Mouse (Mus musculus): ENCODE data around the gene Ager. TPM values are rescaled to one million over a fixed set of nuclear protein-coding genes. Genes with fewer than 3 reads are reported as not detected.

Ager gene
- polyA plus RNA-seq, 1 experiment from 2014 or later: 1.7 TPM

GRCm38 (mm10) chr17:34586796-34587422 lies 10.8 kb upstream of the Ager start:
- Histone ChIP-seq H3K9me3 (ENCODE audit: control insufficient read depth, low read length) (no peaks in the 10 kb centered on the region), H3K27me3 (replicated peaks; ENCODE audit: control insufficient read depth, insufficient read depth, low read length) (no peaks in the 10 kb centered on the region), H3K4me2 (peak overlapping the region; percentile 100), H3K9ac (ENCODE audit: low read depth, low read length) (peak overlapping the region; percentile 81), H3K4me1 (replicated peaks; ENCODE audit: control insufficient read depth, insufficient read depth, low read length) (peaks cover 42% of the 10 kb centered on the region), H3K27ac (ENCODE audit: low read depth, low read length) (peak overlapping the region; percentile 72), H3K36me3 (ENCODE audit: control insufficient read depth, insufficient read depth, low read length) (no peaks in the 10 kb centered on the region), H3K4me3 (ENCODE audit: low read depth, low read length) (peak overlapping the region; percentile 91)
- peak; percentile 82 for ATAC-seq (replicated peaks; ENCODE audit: low FRiP score)
- WGBS: under 1% methylated on average over 38 of the region's 38 CpGs
- peak; percentile 81 for DNase-seq (ENCODE audit: low spot score)

DNA sequence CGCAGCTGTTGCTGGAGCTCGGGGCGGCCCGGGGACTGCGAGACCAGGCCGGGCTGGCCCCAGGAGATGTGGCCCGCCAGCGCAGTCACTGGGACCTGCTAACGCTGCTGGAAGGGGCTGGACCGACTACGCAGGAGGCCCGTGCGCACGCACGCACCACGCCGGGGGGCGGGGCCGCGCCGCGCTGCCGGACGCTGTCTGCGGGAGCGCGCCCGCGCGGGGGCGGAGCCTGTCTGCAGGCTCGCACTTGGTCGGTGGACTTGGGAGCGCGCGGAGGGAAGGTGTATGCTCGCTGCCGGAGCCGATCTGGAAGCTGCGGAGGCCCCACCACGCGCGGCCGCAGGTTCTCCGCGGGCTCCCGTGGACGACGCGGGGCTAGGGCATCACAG lies 10.2 kb upstream of the Ager start:
- Histone ChIP-seq H3K27ac (ENCODE audit: low read depth, low read length) (peak overlapping the region; percentile 72), H3K4me2 (peak overlapping the region; percentile 100), H3K36me3 (ENCODE audit: control insufficient read depth, insufficient read depth, low read length) (no peaks in the 10 kb centered on the region), H3K9ac (ENCODE audit: low read depth, low read length) (peak overlapping the region; percentile 81), H3K4me3 (ENCODE audit: low read depth, low read length) (peak overlapping the region; percentile 91), H3K27me3 (replicated peaks; ENCODE audit: control insufficient read depth, insufficient read depth, low read length) (no peaks in the 10 kb centered on the region), H3K9me3 (ENCODE audit: control insufficient read depth, low read length) (no peaks in the 10 kb centered on the region), H3K4me1 (replicated peaks; ENCODE audit: control insufficient read depth, insufficient read depth, low read length) (peaks cover 42% of the 10 kb centered on the region)
- ATAC-seq (replicated peaks; ENCODE audit: low FRiP score) (peak; percentile 82), DNase-seq (ENCODE audit: low spot score) (peak; percentile 99)
- 0% methylated on average over 50 of the region's 50 CpGs for WGBS

- no peaks in the 10 kb centered on the region for H3K36me3 ChIP-seq (ENCODE audit: control insufficient read depth, insufficient read depth, low read length)
- H3K4me2 ChIP-seq: peak overlapping the region; percentile 100
- H3K9me3 ChIP-seq (ENCODE audit: control insufficient read depth, low read length): no peaks in the 10 kb centered on the region
- WGBS: 3% methylated on average over 19 of the region's 19 CpGs
- peak overlapping the region; percentile 72 for H3K27ac ChIP-seq (ENCODE audit: low read depth, low read length)
- H3K27me3 ChIP-seq (replicated peaks; ENCODE audit: control insufficient read depth, insufficient read depth, low read length): no peaks in the 10 kb centered on the region
- peak overlapping the region; percentile 91 for H3K4me3 ChIP-seq (ENCODE audit: low read depth, low read length)
- DNase-seq (ENCODE audit: low spot score): no peak
- ATAC-seq (replicated peaks; ENCODE audit: low FRiP score): peak; percentile 7; the same call in 1 of the 2 replicates
- H3K4me1 ChIP-seq (replicated peaks; ENCODE audit: control insufficient read depth, insufficient read depth, low read length): peaks cover 45% of the 10 kb centered on the region
- peak overlapping the region; percentile 81 for H3K9ac ChIP-seq (ENCODE audit: low read depth, low read length)
These were observed 9.8 kb upstream of the Ager start for GRCm38 (mm10) chr17:34587814-34588213.

DNA sequence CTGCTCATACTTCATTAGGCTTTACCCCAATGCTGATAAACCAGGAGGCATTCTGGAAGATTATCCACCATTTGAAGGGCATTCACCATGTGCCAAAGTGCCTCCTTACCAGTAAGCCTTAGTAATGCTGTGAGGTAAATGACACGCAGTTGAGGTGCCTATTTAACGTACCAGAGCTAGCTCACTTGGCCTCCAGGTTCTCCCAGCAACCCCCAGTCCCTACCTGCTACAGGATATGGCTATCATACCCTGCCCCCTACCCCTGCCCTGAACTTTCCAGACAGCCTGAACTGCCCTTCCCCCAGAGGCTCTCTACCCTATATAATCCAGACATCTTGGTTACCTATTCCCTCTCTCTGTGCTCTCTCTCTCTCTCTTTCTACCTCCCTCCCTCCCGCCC lies 8.9 kb upstream of the Ager start:
- H3K4me1 ChIP-seq (replicated peaks; ENCODE audit: control insufficient read depth, insufficient read depth, low read length): peaks cover 50% of the 10 kb centered on the region
- H3K27ac ChIP-seq (ENCODE audit: low read depth, low read length): peak overlapping the region; percentile 72; the same call in 1 of the 2 replicates
- 46% methylated on average over 3 of the region's 3 CpGs for WGBS
- H3K4me3 ChIP-seq (ENCODE audit: low read depth, low read length): peak overlapping the region; percentile 91
- no peak for DNase-seq (ENCODE audit: low spot score)
- no peaks in the 10 kb centered on the region for H3K27me3 ChIP-seq (replicated peaks; ENCODE audit: control insufficient read depth, insufficient read depth, low read length)
- H3K9me3 ChIP-seq (ENCODE audit: control insufficient read depth, low read length): no peaks in the 10 kb centered on the region
- no peak overlapping the region for H3K9ac ChIP-seq (ENCODE audit: low read depth, low read length)
- peak overlapping the region; percentile 100 for H3K4me2 ChIP-seq
- no peaks in the 10 kb centered on the region for H3K36me3 ChIP-seq (ENCODE audit: control insufficient read depth, insufficient read depth, low read length)
- no peak for ATAC-seq (replicated peaks; ENCODE audit: low FRiP score)

- peaks cover 54% of the 10 kb centered on the region for H3K4me1 ChIP-seq (replicated peaks; ENCODE audit: control insufficient read depth, insufficient read depth, low read length)
These were observed 8.5 kb upstream of the Ager start for GRCm38 (mm10) chr17:34589206-34589605.

GRCm38 (mm10) chr17:34589681-34590101 lies 8.0 kb upstream of the Ager start, which contains the start of gene Gpsm3:
Gpsm3 (plus strand) TSS chr17:34589806.
- peaks cover 54% of the 10 kb centered on the region for H3K4me1 ChIP-seq (replicated peaks; ENCODE audit: control insufficient read depth, insufficient read depth, low read length)
- ATAC-seq (replicated peaks; ENCODE audit: low FRiP score): no peak
- H3K27me3 ChIP-seq (replicated peaks; ENCODE audit: control insufficient read depth, insufficient read depth, low read length): no peaks in the 10 kb centered on the region
- peak within 1 kb of the TSS; percentile 95 for H3K27ac ChIP-seq (ENCODE audit: low read depth, low read length)
- H3K36me3 ChIP-seq (ENCODE audit: control insufficient read depth, insufficient read depth, low read length): no peaks in the 10 kb centered on the region; the same call in 1 of the 2 replicates
- no peaks in the 10 kb centered on the region for H3K9me3 ChIP-seq (ENCODE audit: control insufficient read depth, low read length)
- H3K4me3 ChIP-seq (ENCODE audit: low read depth, low read length): peak within 1 kb of the TSS; percentile 91
- DNase-seq (ENCODE audit: low spot score): no peak
- H3K9ac ChIP-seq (ENCODE audit: low read depth, low read length): peak within 1 kb of the TSS; percentile 96
- WGBS: 3% methylated on average over 7 of the region's 7 CpGs
- H3K4me2 ChIP-seq: peak within 1 kb of the TSS; percentile 100

More at GRCm38 (mm10) chr17:34589206-34589605, 8.5 kb upstream of the Ager start:
- Histone ChIP-seq H3K9me3 (ENCODE audit: control insufficient read depth, low read length) (no peaks in the 10 kb centered on the region), H3K36me3 (ENCODE audit: control insufficient read depth, insufficient read depth, low read length) (no peaks in the 10 kb centered on the region), H3K9ac (ENCODE audit: low read depth, low read length) (no peak overlapping the region), H3K4me3 (ENCODE audit: low read depth, low read length) (peak overlapping the region; percentile 91), H3K27ac (ENCODE audit: low read depth, low read length) (peak overlapping the region; percentile 13; the same call in 1 of the 2 replicates), H3K4me2 (peak overlapping the region; percentile 100), H3K27me3 (replicated peaks; ENCODE audit: control insufficient read depth, insufficient read depth, low read length) (no peaks in the 10 kb centered on the region)
- ATAC-seq (replicated peaks; ENCODE audit: low FRiP score): no peak
- no peak for DNase-seq (ENCODE audit: low spot score)
- WGBS: 27% methylated on average over 7 of the region's 7 CpGs

GRCm38 (mm10) chr17:34590154-34590987 lies 7.3 kb upstream of the Ager start:
- Histone ChIP-seq H3K4me2 (peak overlapping the region; percentile 100), H3K9me3 (ENCODE audit: control insufficient read depth, low read length) (no peaks in the 10 kb centered on the region), H3K9ac (ENCODE audit: low read depth, low read length) (peak overlapping the region; percentile 96), H3K36me3 (ENCODE audit: control insufficient read depth, insufficient read depth, low read length) (peaks cover 4% of the 10 kb centered on the region; the same call in 1 of the 2 replicates), H3K27ac (ENCODE audit: low read depth, low read length) (peak overlapping the region; percentile 95), H3K4me1 (replicated peaks; ENCODE audit: control insufficient read depth, insufficient read depth, low read length) (peaks cover 58% of the 10 kb centered on the region), H3K4me3 (ENCODE audit: low read depth, low read length) (peak overlapping the region; percentile 91), H3K27me3 (replicated peaks; ENCODE audit: control insufficient read depth, insufficient read depth, low read length) (no peaks in the 10 kb centered on the region)
- ATAC-seq (replicated peaks; ENCODE audit: low FRiP score) (no peak), DNase-seq (ENCODE audit: low spot score) (no peak)
- 48% methylated on average over 15 of the region's 15 CpGs for WGBS

DNA sequence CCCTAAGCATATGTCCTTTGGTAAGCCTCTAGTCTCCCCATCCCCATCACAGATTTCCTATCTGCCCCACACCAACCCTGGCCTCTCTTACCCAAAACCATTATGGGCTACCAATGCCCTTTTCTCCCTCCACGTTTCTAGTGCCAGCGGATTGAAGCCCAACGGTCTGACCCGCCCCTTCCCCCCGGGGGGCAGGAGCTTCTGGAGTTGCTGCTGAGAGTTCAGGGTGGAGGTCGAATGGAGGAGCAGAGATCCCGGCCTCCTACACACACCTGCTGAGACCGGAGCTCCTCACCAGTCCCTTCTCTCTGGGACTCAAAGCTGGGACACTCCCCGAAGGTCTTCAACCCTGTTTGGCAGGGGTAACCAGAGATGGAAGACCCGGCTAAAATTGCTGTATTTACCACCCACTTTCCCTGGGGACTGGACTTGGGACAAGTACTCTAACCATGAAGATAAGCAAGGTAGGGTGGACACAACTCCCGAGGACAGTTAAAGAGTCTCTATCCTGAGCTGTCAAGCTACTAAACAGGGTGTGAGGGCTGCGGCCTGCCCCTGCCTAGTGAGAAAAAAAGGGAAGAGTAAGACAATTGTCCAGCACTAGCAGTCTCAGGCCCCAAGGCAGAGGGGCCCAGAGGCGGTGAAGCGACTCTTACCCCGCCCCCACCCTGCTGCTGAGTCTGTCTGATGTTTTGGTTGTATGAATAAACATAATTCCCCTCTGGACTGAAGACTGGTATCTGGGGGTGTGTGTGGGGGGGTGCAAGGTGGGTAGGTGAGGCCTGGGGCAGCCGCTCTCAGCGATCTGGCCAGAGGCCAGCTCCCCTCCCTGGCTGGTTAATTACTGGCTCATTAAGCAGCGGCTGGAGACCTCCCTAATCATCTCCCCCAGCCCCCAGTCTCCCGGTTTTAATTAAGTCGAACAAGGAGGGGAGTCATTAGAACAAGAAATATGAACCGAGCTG lies 6.4 kb upstream of the Ager start, which contains the start of gene Pbx2:
Gene Pbx2, plus strand, starts transcription at position 238 of the 965 bp plus-strand sequence.
- 5% methylated on average over 21 of the region's 21 CpGs for whole genome bisulfite sequencing
- H3K4me3 ChIP-seq (ENCODE audit: low read depth, low read length): peak within 1 kb of the TSS; percentile 91
- DNase-seq (ENCODE audit: low spot score) (peak; percentile 62), ATAC-seq (replicated peaks; ENCODE audit: low FRiP score) (peak; percentile 7; the same call in 1 of the 2 replicates)
- H3K4me2 ChIP-seq: peak within 1 kb of the TSS; percentile 100
- H3K36me3 ChIP-seq (ENCODE audit: control insufficient read depth, insufficient read depth, low read length): peaks cover 4% of the 10 kb centered on the region; the same call in 1 of the 2 replicates
- H3K4me1 ChIP-seq (replicated peaks; ENCODE audit: control insufficient read depth, insufficient read depth, low read length): peaks cover 62% of the 10 kb centered on the region
- no peaks in the 10 kb centered on the region for H3K27me3 ChIP-seq (replicated peaks; ENCODE audit: control insufficient read depth, insufficient read depth, low read length)
- peak within 1 kb of the TSS; percentile 95 for H3K27ac ChIP-seq (ENCODE audit: low read depth, low read length)
- no peaks in the 10 kb centered on the region for H3K9me3 ChIP-seq (ENCODE audit: control insufficient read depth, low read length)
- H3K9ac ChIP-seq (ENCODE audit: low read depth, low read length): peak within 1 kb of the TSS; percentile 96

All from liver, embryonic 11.5 days (tissue).